Mouse (Mus musculus) T-helper 17 cell (primary cell): ENCODE measurements at regions not wholly inside any gene's neighbourhood (a gene's known extent, or its start where the extent isn't known, plus 50 kb on each side); places are given as distances from the start of the nearest gene placed in this dataset.

Source experiments
- in situ Hi-C, 2 experiments: fragments of 300-600 bp; cut with MboI, MseI; formaldehyde crosslinking; loops; 1 replicate in 1 of 2; 2 replicates in 1 of 2; pipeline ENCODE4 v1.15.1; 2025; ENCODE audit warnings: high pct_unique_total_duplicates in 2 of 2

GRCm38 (mm10) chr3:99709506-99709905 is 175.7 kb upstream of the Spag17 start:
- in situ Hi-C loops: no loop called here

- in situ Hi-C loops: no loop called here
Measured at GRCm38 (mm10) chr3:99716381-99716780, 168.8 kb upstream of the Spag17 start.

GRCm38 (mm10) chr3:99738093-99738803 is 147.0 kb upstream of the Spag17 start:
- in situ Hi-C loops: no loop called here

- in situ Hi-C loops: no loop called here
Measured at GRCm38 (mm10) chr3:99739654-99740053, 145.6 kb upstream of the Spag17 start.

- in situ Hi-C loops: no loop called here
Measured at GRCm38 (mm10) chr3:99741249-99742222, 143.7 kb upstream of the Spag17 start.

GRCm38 (mm10) chr3:99749725-99750124 is 135.5 kb upstream of the Spag17 start:
- in situ Hi-C loops: no loop called here

GRCm38 (mm10) chr3:99778526-99778925 is 106.7 kb upstream of the Spag17 start:
- in situ Hi-C loops: no loop called here

GRCm38 (mm10) chr3:99785955-99786529 is 99.2 kb upstream of the Spag17 start:
- in situ Hi-C loops: no loop called here

GRCm38 (mm10) chr3:99791316-99791715 is 93.9 kb upstream of the Spag17 start:
- in situ Hi-C loops: loop anchor here in 1 of 2 experiments (10.0 kb wide), 1 partner anchor 1037 kb away; no protein-coding TSS in a partner anchor

GRCm38 (mm10) chr3:99793622-99794021 is 91.6 kb upstream of the Spag17 start:
- in situ Hi-C loops: loop anchor here in 1 of 2 experiments (10.0 kb wide), 1 partner anchor 1039 kb away; no protein-coding TSS in a partner anchor

GRCm38 (mm10) chr3:99795835-99796234 is 89.4 kb upstream of the Spag17 start:
- in situ Hi-C loops: loop anchor here in 1 of 2 experiments (10.0 kb wide), 1 partner anchor 1041 kb away; no protein-coding TSS in a partner anchor

GRCm38 (mm10) chr3:99797791-99798190 is 87.4 kb upstream of the Spag17 start:
- in situ Hi-C loops: loop anchor here in 1 of 2 experiments (10.0 kb wide), 1 partner anchor 1043 kb away; no protein-coding TSS in a partner anchor

GRCm38 (mm10) chr3:99810532-99810931 is 74.7 kb upstream of the Spag17 start:
- in situ Hi-C loops: no loop called here

GRCm38 (mm10) chr3:99811276-99811675 is 73.9 kb upstream of the Spag17 start:
- in situ Hi-C loops: no loop called here

- in situ Hi-C loops: no loop called here
Measured at GRCm38 (mm10) chr3:99812836-99813235, 72.4 kb upstream of the Spag17 start.

GRCm38 (mm10) chr3:99815115-99815514 is 70.1 kb upstream of the Spag17 start:
- in situ Hi-C loops: no loop called here

GRCm38 (mm10) chr3:99817965-99818364 is 67.2 kb upstream of the Spag17 start:
- in situ Hi-C loops: no loop called here

GRCm38 (mm10) chr3:99822735-99823134 is 62.5 kb upstream of the Spag17 start:
- in situ Hi-C loops: loop anchor here in 1 of 2 experiments (10.0 kb wide), 1 partner anchor 1988 kb away; no protein-coding TSS in a partner anchor

GRCm38 (mm10) chr3:99823256-99823655 is 62.0 kb upstream of the Spag17 start:
- in situ Hi-C loops: loop anchor here in 1 of 2 experiments (10.0 kb wide), 1 partner anchor 1988 kb away; no protein-coding TSS in a partner anchor
